Mouse (Mus musculus) cerebellum, adult 18-20 months (tissue): ENCODE data around the gene Rpl9-ps1.

Source experiments
- DNase-seq, 2 experiments: peaks; one replicate each; pipeline ENCODE4 v3.0.0; 2021

Gene Rpl9-ps1

GRCm38 (mm10) chr11:83619037-83619436 is 26.4 kb downstream of the Rpl9-ps1 start:
- DNase-seq: no peak

GRCm38 (mm10) chr11:83618238-83618637 is 27.2 kb downstream of the Rpl9-ps1 start:
- DNase-seq: no peak

GRCm38 (mm10) chr11:83616586-83616985 is 28.8 kb downstream of the Rpl9-ps1 start:
- no peak for DNase-seq

- DNase-seq: no peak
These were observed 34.5 kb downstream of the Rpl9-ps1 start for GRCm38 (mm10) chr11:83610900-83611299.

- no peak for DNase-seq
These were observed 39.0 kb downstream of the Rpl9-ps1 start for GRCm38 (mm10) chr11:83606396-83606795.

- no peak for DNase-seq
These were observed 39.9 kb downstream of the Rpl9-ps1 start for GRCm38 (mm10) chr11:83605535-83605934.

- no peak for DNase-seq
These were observed 40.7 kb downstream of the Rpl9-ps1 start for GRCm38 (mm10) chr11:83604698-83605097.

GRCm38 (mm10) chr11:83603399-83603798 is 42.0 kb downstream of the Rpl9-ps1 start:
- no peak for DNase-seq

GRCm38 (mm10) chr11:83600576-83600975 is 44.8 kb downstream of the Rpl9-ps1 start:
- no peak for DNase-seq

GRCm38 (mm10) chr11:83598991-83599390 is 46.4 kb downstream of the Rpl9-ps1 start:
- no peak for DNase-seq

- DNase-seq: no peak
These were observed 47.1 kb downstream of the Rpl9-ps1 start for GRCm38 (mm10) chr11:83598207-83598837.

- no peak for DNase-seq
These were observed 47.6 kb downstream of the Rpl9-ps1 start for GRCm38 (mm10) chr11:83597796-83598195.

- DNase-seq: no peak
These were observed 49.6 kb downstream of the Rpl9-ps1 start for GRCm38 (mm10) chr11:83595669-83596455.
